Mouse (Mus musculus): ENCODE results near the gene 6430548M08Rik. TPM values are rescaled to one million over a fixed set of nuclear protein-coding genes. Genes with fewer than 3 reads are reported as not detected.
A peak's percentile ranks its signal among the peaks of the same experiment; 100 is the strongest.

Gene 6430548M08Rik
- total RNA-seq, 2 experiments from 2014 or later = 13.8 to 15.9 TPM

DNA sequence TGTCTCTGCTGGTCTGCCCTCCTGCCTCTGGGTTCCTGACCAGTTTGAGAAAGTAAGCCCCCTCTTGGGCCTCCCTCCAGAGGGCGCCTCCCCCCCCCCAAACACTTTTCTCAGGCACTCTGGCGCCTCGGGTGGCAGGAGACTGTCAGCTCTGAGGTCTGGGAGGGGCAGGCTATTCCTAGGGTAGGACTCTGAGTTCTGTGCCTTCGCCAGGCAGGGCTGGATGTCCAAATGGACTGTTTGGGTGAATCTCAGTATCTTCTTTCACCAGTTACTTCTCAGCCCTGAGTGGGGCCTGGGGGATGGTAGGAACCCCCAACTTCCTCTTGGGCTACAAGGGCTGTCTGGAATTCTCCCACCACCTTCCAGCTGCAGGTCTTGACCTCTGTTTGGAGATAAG, 97.4 kb downstream of the 6430548M08Rik start:
- intact Hi-C loops (cut with DNase I) = no loop called here
- peak in 1 of 2 experiments; percentile 25 for DNase-seq

DNA sequence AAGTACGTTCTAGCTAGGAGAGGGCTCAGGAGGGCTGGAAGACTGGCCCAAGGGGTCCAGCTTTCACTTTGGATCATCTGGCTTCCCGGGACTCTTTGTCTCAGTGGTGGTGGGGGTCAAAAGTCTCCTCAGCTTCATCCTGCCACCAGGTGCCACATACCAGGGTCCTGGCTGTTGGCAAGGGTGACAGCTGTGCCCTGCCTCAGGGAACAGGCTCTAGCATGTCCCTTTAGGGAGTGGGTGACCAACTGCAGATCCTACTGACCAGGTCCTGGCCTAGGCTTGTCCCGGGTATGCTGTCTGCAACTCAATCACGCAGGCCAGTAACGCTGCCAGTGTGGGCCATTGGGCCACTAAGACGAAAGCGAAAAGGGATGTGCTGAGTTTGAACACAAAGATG, 98.6 kb downstream of the 6430548M08Rik start:
- intact Hi-C loops (cut with DNase I) = no loop called here
- no peak for DNase-seq

DNA sequence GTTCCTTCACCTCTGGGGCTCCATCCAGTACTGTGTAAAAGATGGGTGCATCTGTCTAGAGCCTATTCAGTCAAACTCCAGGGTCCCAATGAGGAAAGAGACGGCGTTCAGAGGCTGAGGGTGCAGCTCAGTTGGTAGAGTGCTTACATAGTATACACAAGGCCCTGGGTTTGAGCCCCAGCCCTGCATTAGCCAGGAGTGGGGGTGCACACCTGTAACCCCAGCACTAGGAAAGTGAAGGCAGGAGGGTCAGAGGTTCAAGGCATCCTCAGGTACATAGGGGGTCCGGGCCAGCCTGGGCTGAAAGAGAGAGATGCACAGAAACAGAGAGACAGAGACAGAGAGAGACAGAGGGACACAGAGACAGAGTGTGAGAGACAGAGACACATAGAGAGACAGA, 99.3 kb downstream of the 6430548M08Rik start:
- intact Hi-C loops (cut with DNase I) = no loop called here

DNA sequence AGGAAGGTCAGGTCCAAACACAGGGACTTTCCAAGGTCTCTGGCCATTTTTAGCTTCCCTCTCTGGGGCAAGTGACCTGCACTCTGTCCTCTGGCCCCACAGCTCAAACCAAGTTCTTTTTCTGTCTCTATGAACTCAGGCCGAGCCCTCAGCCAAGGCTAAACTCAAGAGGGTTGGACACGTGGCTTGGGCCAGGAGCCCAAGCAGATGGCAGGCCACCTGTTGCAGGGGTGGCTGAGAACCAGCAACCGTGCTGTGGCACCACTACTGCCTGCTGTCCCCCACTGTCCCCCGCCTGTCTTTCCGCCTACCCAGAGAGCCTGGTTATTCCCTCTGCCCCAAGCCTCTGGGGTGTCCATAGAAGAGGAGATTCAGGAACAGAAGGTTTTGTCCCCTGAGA, 100.0 kb downstream of the 6430548M08Rik start:
- intact Hi-C loops (cut with DNase I) = no loop called here
- peak; percentile 56 to 70 for DNase-seq

More for the DNA sequence above, 99.3 kb downstream of the 6430548M08Rik start:
- no peak for DNase-seq

Other genes with a start within 250 kb of the 6430548M08Rik start
- gene Usp10, start 203.8 kb upstream of the 6430548M08Rik start, total RNA-seq (2021) = 10 to 100 TPM; 45.5 to 50.8 TPM
- 1 to 10 TPM; 3.5 to 4.9 TPM for gene Gm20388, start 203.3 kb upstream of the 6430548M08Rik start, total RNA-seq (2021)
- gene Crispld2, start 121.7 kb upstream of the 6430548M08Rik start, total RNA-seq (2021) = 10 to 100 TPM; 22.5 to 29.5 TPM
- gene Zdhhc7, start 12.7 kb upstream of the 6430548M08Rik start, total RNA-seq (2021) = 10 to 100 TPM; 30.5 to 31.1 TPM
- not detected for gene Fam92b, start 63.3 kb downstream of the 6430548M08Rik start, total RNA-seq (2021)
- 10 to 100 TPM; 21.2 to 26.6 TPM for gene Gse1, start 114.3 kb downstream of the 6430548M08Rik start, total RNA-seq (2021)